Mouse (Mus musculus): ENCODE results near the gene Bcl2l13. TPM values are rescaled to one million over a fixed set of nuclear protein-coding genes. Genes with fewer than 3 reads are reported as not detected.
"Not testable (repeated sequence)": the region's sequence is repeated elsewhere in the genome, so short reads cannot be mapped to it uniquely, and the experiment has no call there.

Bcl2l13 gene
- total RNA-seq (2021), result 10 to 100 TPM; 44.1 to 46.3 TPM
- long read RNA-seq, full-length matches to known transcripts, result 31 of 50 reads
- long read RNA-seq, partial matches to known transcripts, result 8 of 50 reads
- long read RNA-seq, other reads (novel, unspliced or antisense), result 11 of 50 reads

GRCm38 (mm10) chr6:120835474-120836374, at the start of gene Bcl2l13:
Gene Bcl2l13, plus strand, starts transcription at chr6:120836212.
- DNase-seq (ENCODE audit: low spot score in 2 of 2), result peak; percentile 86 to 95

DNA sequence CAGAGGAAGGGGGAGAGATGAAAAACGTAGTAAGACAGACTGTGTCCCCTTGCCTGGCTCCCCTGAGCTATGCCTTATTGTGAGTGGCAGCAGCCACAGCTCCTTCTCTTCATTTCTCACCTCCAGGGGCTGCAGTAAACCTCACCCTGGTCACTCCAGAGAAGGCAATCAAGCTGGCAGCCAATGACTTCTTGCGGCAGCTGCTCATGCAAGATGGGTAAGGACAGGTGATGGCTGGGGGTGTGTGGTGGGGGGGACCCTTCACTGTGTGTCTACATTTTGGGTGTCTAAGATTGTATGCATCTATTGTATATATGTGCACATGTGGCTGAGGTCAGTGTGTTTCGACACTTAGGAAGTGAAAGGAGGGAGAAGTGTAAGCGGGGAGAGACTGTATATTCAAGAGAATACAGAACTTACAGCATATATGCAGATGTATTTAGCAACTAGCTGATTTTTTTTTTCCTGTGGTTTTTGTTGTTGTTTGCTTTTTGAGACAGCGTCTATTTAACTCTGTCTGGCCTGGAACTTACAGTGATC, 47.9 kb upstream of the Bcl2l13 start:
- no peak for DNase-seq (ENCODE audit: low spot score in 2 of 2)

DNA sequence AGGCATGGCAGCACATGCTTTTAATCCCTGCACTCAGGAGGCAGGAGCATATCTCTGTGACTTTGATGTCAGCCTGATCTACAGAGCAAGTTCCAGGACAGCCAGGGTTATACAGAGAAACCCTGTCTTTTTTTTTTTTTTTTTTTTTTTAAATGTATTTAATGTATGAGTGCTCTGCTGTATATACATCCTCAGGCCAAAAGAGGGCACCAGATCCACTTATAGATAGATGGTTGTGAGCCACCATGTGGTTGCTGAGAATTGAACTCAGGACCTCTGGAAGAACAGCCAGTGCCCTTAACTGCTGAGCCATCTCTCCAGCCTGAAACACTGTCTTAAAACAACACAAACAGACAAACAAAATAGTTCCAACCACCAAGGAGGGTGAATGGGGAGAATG, 47.1 kb upstream of the Bcl2l13 start:
- no peak for DNase-seq (ENCODE audit: low spot score in 2 of 2)

DNA sequence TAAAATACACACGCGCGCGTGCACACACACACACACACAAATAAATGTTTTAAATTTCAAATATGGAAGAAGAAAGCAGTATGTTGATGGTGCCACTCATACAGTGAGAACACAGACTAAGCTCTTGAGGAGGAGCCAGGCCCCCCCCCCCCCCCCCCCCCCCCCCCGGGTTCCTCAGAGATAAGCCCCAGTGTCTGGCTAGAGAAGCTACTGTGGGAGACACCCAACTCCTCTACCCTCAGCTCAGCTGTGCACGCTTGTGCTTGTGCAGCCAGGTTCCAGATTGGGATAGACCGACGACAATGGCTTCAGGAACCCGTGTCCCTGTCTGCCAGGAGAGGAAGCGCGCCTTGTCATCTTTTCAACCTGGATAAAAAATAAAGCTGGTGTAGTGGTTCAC, 45.9 kb upstream of the Bcl2l13 start:
- no peak for DNase-seq (ENCODE audit: low spot score in 2 of 2)

- DNase-seq (ENCODE audit: low spot score in 2 of 2), result no peak
Observed at GRCm38 (mm10) chr6:120790717-120791116, 45.3 kb upstream of the Bcl2l13 start.

DNA sequence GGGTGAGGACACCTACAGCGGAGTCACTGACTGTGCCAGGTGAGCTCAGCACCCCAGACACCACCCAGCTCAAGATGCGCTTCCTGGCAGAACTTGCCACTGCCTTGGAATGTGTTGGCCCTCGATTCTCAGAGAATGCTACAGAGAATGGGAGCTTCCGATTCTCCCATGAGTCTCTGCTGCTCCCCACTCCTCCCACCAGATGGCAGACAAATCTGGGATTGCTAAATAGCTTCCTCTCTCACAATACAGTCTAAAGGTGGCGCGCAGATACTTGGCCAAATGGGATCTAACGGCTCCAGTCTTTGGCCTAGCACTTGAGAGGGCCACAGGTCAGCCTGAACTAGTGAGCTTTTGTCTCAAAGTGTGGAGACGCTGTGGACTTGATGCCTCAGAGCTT, 43.1 kb upstream of the Bcl2l13 start:
- peak; percentile 40 to 81 for DNase-seq (ENCODE audit: low spot score in 2 of 2)

DNA sequence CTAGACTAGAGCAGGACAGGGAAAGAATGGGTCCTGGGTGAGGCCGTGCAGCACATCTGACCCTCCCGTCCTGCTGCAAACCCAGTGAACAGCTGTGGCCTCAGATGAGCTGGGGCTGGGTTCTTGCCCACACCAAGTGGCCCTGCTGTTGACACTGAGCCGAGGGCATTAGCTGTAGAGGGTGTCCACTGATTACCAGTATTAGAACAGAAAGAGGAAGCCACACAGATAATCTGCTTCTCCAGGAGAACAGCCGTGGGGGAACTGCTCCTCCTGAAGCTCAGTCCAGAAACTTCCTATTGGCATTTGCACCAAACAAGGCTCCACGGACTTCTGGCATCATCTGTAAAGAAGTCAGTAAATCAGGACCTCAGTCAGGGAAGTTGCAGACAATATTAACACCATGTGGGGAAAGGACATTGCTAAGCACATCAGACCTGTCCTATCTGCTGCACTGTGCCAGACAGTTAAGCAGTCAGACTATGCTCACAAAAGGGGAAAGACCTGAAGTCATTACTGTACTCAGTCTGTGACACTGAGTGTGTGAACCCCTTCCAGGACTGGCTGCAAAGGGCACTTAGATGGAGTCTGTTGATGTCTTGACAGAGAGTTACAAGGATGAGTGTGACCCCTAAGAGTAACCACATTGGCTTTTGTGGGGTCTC, 40.5 kb upstream of the Bcl2l13 start:
- no peak for DNase-seq (ENCODE audit: low spot score in 2 of 2)

GRCm38 (mm10) chr6:120796111-120796510, 39.9 kb upstream of the Bcl2l13 start:
- peak; percentile 28 to 67 for DNase-seq (ENCODE audit: low spot score in 2 of 2)

- DNase-seq (ENCODE audit: low spot score in 2 of 2), result no peak
Observed at GRCm38 (mm10) chr6:120798019-120798418, 38.0 kb upstream of the Bcl2l13 start.

DNA sequence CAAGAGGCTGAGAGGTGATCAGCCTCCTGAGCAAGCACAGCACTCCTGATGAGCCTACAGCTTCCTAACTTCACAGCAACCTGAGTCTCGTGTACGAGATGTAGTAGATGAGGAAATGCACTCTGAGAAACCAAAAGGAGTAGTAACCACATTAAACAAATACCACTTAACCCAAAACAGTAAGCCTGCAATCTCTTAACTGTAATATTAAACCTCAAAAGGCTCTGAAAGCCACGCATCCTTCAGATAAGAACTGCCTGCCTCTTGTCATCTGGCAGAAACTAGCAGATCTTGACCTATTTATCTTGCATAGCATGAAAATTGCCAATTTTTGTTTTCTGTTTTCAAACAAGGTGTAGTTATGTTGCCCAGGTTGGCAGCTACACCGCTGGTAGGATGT, 37.1 kb upstream of the Bcl2l13 start:
- no peak for DNase-seq (ENCODE audit: low spot score in 2 of 2)

DNA sequence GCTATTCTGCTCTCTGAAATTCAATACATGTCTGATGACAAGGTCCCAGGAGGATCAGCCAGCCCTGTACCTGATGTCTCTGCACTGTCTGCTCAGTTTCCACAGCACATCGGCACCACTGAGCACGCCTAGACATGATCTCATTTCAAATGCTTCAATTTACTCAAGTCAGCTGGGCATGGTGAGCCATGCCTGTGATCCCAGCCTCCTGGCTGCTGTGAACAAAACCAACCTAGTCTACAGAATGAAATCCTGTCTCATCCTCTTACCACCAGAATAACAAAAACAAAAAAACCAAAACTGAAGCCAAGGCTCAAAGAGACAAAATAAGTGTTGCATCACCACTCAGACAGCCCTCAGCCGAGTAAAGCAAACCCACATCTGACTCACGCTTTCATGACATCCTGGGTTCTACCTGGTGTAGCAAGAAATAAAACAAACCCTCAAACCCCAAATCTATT, 36.4 kb upstream of the Bcl2l13 start:
- DNase-seq (ENCODE audit: low spot score in 2 of 2), result peak in 1 of 2 experiments; percentile 42

- DNase-seq (ENCODE audit: low spot score in 2 of 2), result no peak
Observed at GRCm38 (mm10) chr6:120806999-120807737, 28.8 kb upstream of the Bcl2l13 start.

DNA sequence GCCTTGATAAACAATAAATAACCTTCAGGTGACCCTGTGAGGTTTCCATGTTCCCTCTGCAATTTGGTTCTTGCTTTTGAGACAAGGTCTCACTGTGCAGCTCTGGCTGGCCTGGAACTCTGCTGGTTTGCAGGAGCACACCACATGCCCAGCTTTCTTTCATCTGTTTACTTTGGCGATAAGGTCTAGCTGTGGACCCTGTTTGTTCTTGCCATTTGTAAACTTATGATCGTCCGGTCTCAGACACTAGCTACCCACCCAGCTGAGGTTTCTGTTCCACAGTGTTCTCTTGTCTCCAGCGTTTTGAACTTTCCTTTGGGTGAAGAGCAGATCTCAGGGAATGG, 28.3 kb upstream of the Bcl2l13 start:
- DNase-seq (ENCODE audit: low spot score in 2 of 2), result no peak

DNA sequence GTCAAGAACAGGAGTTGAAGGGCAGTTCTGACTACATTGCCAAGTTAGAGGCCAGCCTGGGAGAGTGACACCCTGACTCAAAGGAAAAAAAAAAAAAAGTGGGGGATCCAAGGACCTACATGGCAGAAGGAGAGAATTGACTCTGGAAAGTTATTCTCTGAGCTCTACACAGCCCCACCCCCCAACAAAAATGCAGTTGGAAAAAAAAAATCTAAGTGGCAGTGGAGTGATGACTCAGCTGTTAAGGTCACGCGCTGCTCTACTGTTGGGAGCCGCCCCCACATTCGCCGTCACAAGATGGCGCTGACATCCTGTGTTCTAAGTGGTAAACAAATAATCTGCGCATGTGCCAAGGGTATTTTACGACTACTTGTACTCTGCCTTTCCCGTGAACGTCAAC, 24.0 kb upstream of the Bcl2l13 start:
- DNase-seq (ENCODE audit: low spot score in 2 of 2), result not testable (repeated sequence)

- no peak for DNase-seq (ENCODE audit: low spot score in 2 of 2)
Observed at GRCm38 (mm10) chr6:120819294-120819693, 16.7 kb upstream of the Bcl2l13 start.

- no peak for DNase-seq (ENCODE audit: low spot score in 2 of 2)
Observed at GRCm38 (mm10) chr6:120820144-120820543, 15.9 kb upstream of the Bcl2l13 start.

GRCm38 (mm10) chr6:120820941-120821340, 15.1 kb upstream of the Bcl2l13 start:
- no peak for DNase-seq (ENCODE audit: low spot score in 2 of 2)

DNA sequence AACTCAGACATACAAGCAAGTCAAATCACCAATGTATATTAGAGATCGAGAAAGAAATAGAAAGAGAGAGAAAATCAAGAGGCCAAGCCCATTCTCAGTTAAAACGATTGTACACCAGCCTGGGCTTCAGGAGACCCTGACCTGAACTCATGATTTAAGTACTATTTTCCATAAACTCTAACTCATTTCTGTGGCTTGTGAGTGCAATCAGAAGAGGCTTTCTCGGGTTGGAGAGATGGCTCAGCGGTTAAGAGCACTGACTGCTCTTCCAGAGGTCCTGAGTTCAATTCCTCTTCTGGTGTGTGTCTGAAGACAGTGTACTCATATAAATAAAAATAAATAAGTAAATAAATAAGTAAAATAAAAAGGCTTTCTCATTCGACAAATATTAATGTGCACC, 14.3 kb upstream of the Bcl2l13 start:
- DNase-seq (ENCODE audit: low spot score in 2 of 2), result no peak

DNA sequence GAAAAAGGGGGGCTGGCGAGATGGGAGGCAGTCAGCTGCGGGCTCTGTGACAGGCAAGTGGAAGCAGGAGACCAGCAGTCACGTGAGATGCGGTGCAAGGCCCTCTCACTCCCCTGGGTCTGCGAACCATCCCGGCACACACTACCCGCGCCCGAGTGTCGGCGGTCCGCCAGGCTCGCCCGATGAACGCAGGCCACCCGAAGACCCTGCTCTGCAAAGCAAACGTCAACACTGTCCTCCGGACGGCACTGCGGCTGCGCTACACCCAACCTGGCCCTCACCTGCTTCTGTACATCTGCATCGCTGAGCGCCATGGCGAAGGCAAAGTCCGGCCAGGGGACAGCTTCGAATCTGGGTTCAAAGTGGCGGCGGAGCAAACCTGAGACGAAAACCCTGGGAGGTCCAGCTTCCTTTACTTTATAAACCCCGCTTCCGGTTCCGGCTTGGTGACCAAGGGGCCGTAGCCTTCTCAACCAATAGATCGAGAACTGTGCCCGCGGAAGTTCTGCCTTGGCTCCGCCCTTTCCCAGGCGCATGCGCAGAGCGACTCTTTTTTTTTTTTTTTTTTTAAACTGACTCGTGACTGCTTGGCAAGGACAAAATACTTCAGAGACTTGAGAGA, 13.6 kb upstream of the Bcl2l13 start, which contains the start of gene Atp6v1e1:
TSS of gene Atp6v1e1 (minus strand) at position 487 of the 622 bp plus-strand sequence.
- peak; percentile 91 to 93 for DNase-seq (ENCODE audit: low spot score in 2 of 2)

- no peak for DNase-seq (ENCODE audit: low spot score in 2 of 2)
Observed at GRCm38 (mm10) chr6:120822937-120823614, 12.9 kb upstream of the Bcl2l13 start.

All from layer of hippocampus, adult 18-20 months (tissue).